9 mouse cellular contexts compared by ENCODE assay signal in genomic region chr3:56007991-56008390, GRCm38 (mm10).
DNase-seq lines count a peak whose midpoint lies in the region; ATAC-seq and TF ChIP-seq lines count a peak whose summit lies in the region.
"Had no signal": no experiment of that assay in that cellular context is flagged by ENCODE, and none has a peak within 500 bp of the region (broad histone marks: within the 10 kb centered on the region; RNA-seq: fewer than 3 reads in every experiment).

No protein-coding gene starts in this region.

- WGBS in kidney, embryonic 15.5 days, result 23% methylated on average over 2 of the region's 2 CpGs
- 36% methylated on average over 2 of the region's 2 CpGs for WGBS in forebrain, embryonic 10.5 days
- WGBS in midbrain, embryonic 12.5 days, result 28% methylated on average over 2 of the region's 2 CpGs

- H3K4me3 ChIP-seq in kidney, embryonic 15.5 days (replicated peaks), result no peak overlapping the region
- H3K4me3 ChIP-seq in ES-Bruce4 (ENCODE audit: low read depth, low read length), result no peak overlapping the region
- H3K4me3 ChIP-seq in forebrain, embryonic 10.5 days, result no peak overlapping the region
- no peak overlapping the region for H3K4me3 ChIP-seq in midbrain, embryonic 12.5 days

- TF ChIP-seq POLR2A in ES-Bruce4 (IDR thresholded peaks at IDR 0.05; ENCODE audit: insufficient read depth, low read length), result no peak

- peak; percentile 24 for DNase-seq in kidney, adult 18-20 months
- DNase-seq in brain, adult 2 months (ENCODE audit: low read depth, low spot score), result peak; percentile 70
- peak; percentile 32 for DNase-seq in forebrain, embryonic 10.5 days (ENCODE audit: extremely low spot score, low spot score)
- DNase-seq in kidney, postnatal 36 days, result peak; percentile 51 to 56
- DNase-seq in T-cell, adult 2 months (ENCODE audit: low spot score), result no peak

- no peak overlapping the region for H3K4me2 ChIP-seq in kidney, embryonic 15.5 days
- H3K4me2 ChIP-seq in midbrain, embryonic 12.5 days (replicated peaks), result no peak overlapping the region

- H3K9ac ChIP-seq in kidney, embryonic 15.5 days, result no peak overlapping the region
- H3K9ac ChIP-seq in ES-Bruce4 (ENCODE audit: low read depth, poor library complexity, severe bottlenecking), result no peak overlapping the region
- H3K9ac ChIP-seq in midbrain, embryonic 12.5 days (replicated peaks), result no peak overlapping the region

- H3K9me3 ChIP-seq in kidney, embryonic 15.5 days (replicated peaks), result no peaks in the 10 kb centered on the region
- peaks cover 4% of the 10 kb centered on the region for H3K9me3 ChIP-seq in ES-Bruce4 (replicated peaks; ENCODE audit: control insufficient read depth, insufficient read depth, low read length, poor library complexity, severe bottlenecking)
- H3K9me3 ChIP-seq in forebrain, embryonic 10.5 days, result no peaks in the 10 kb centered on the region
- H3K9me3 ChIP-seq in midbrain, embryonic 12.5 days, result no peaks in the 10 kb centered on the region

- no peak for TF ChIP-seq EP300 in ES-Bruce4 (IDR thresholded peaks at IDR 0.05; ENCODE audit: insufficient read depth, low read depth, low read length)

- peaks cover 20% of the 10 kb centered on the region for H3K36me3 ChIP-seq in kidney, embryonic 15.5 days
- H3K36me3 ChIP-seq in ES-Bruce4 (ENCODE audit: control insufficient read depth, insufficient read depth, low read length, poor library complexity, severe bottlenecking), result no peaks in the 10 kb centered on the region
- H3K36me3 ChIP-seq in forebrain, embryonic 10.5 days (replicated peaks), result peaks cover 21% of the 10 kb centered on the region
- peaks cover 30% of the 10 kb centered on the region for H3K36me3 ChIP-seq in midbrain, embryonic 12.5 days

- TF ChIP-seq CTCF in ES-Bruce4 (IDR thresholded peaks at IDR 0.05; ENCODE audit: low read depth, low read length), result peak; percentile 16

- H3K27me3 ChIP-seq in kidney, embryonic 15.5 days, result no peaks in the 10 kb centered on the region
- no peaks in the 10 kb centered on the region for H3K27me3 ChIP-seq in ES-Bruce4 (ENCODE audit: control insufficient read depth, insufficient read depth, low read length, poor library complexity, severe bottlenecking)
- no peaks in the 10 kb centered on the region for H3K27me3 ChIP-seq in forebrain, embryonic 10.5 days (ENCODE audit: poor library complexity, severe bottlenecking)
- no peaks in the 10 kb centered on the region for H3K27me3 ChIP-seq in midbrain, embryonic 12.5 days

- no peak overlapping the region for H3K27ac ChIP-seq in kidney, embryonic 15.5 days
- H3K27ac ChIP-seq in ES-Bruce4 (ENCODE audit: insufficient read depth, low read length), result no peak overlapping the region
- no peak overlapping the region for H3K27ac ChIP-seq in forebrain, embryonic 10.5 days
- no peak overlapping the region for H3K27ac ChIP-seq in midbrain, embryonic 12.5 days (replicated peaks)
- H3K27ac ChIP-seq: macrophage had no signal

- H3K4me1 ChIP-seq in kidney, embryonic 15.5 days, result no peaks in the 10 kb centered on the region
- no peaks in the 10 kb centered on the region for H3K4me1 ChIP-seq in ES-Bruce4 (ENCODE audit: control insufficient read depth, insufficient read depth, low read length)
- H3K4me1 ChIP-seq in forebrain, embryonic 10.5 days, result no peaks in the 10 kb centered on the region
- no peaks in the 10 kb centered on the region for H3K4me1 ChIP-seq in midbrain, embryonic 12.5 days

- ATAC-seq in kidney, embryonic 15.5 days (replicated peaks; ENCODE audit: low FRiP score), result no peak
- peak; percentile 44; the same call in 1 of the 2 replicates for ATAC-seq in midbrain, embryonic 12.5 days (ENCODE audit: low FRiP score, low read depth)
